Mouse (Mus musculus) layer of hippocampus, adult 9-10 months (tissue): ENCODE data around the gene Nmnat2.

Experiments
- DNase-seq: peaks from one replicate; pipeline ENCODE4 v3.0.0; 2022; ENCODE audit warnings: low spot score

Gene Nmnat2

GRCm38 (mm10) chr1:153019623-153020022, 64.8 kb downstream of the Nmnat2 start:
- no peak for DNase-seq

GRCm38 (mm10) chr1:153021034-153021638, 66.3 kb downstream of the Nmnat2 start:
- DNase-seq = no peak

- no peak for DNase-seq
These were observed 68.2 kb downstream of the Nmnat2 start for GRCm38 (mm10) chr1:153023018-153023417.

GRCm38 (mm10) chr1:153023875-153024274, 69.1 kb downstream of the Nmnat2 start:
- DNase-seq = no peak

- no peak for DNase-seq
These were observed 69.7 kb downstream of the Nmnat2 start for GRCm38 (mm10) chr1:153024453-153024852.

- no peak for DNase-seq
These were observed 76.6 kb downstream of the Nmnat2 start for GRCm38 (mm10) chr1:153031345-153031744.

- no peak for DNase-seq
These were observed 77.2 kb downstream of the Nmnat2 start for GRCm38 (mm10) chr1:153031954-153032353.

- DNase-seq = no peak
These were observed 78.5 kb downstream of the Nmnat2 start for GRCm38 (mm10) chr1:153033145-153033908.

- DNase-seq = no peak
These were observed 79.3 kb downstream of the Nmnat2 start for GRCm38 (mm10) chr1:153034064-153034463.

- DNase-seq = peak; percentile 59
These were observed 80.6 kb downstream of the Nmnat2 start for GRCm38 (mm10) chr1:153035328-153035944.

- DNase-seq = no peak
These were observed 82.9 kb downstream of the Nmnat2 start for GRCm38 (mm10) chr1:153037353-153038345.

GRCm38 (mm10) chr1:153040091-153040490, 85.3 kb downstream of the Nmnat2 start:
- peak; percentile 18 for DNase-seq

GRCm38 (mm10) chr1:153041046-153041445, 86.3 kb downstream of the Nmnat2 start:
- DNase-seq = no peak

- DNase-seq = no peak
These were observed 87.5 kb downstream of the Nmnat2 start for GRCm38 (mm10) chr1:153042318-153042717.

GRCm38 (mm10) chr1:153043332-153043731, 88.5 kb downstream of the Nmnat2 start:
- no peak for DNase-seq

- no peak for DNase-seq
These were observed 90.6 kb downstream of the Nmnat2 start for GRCm38 (mm10) chr1:153045368-153045767.

GRCm38 (mm10) chr1:153048147-153048878, 93.5 kb downstream of the Nmnat2 start:
- no peak for DNase-seq

- DNase-seq = no peak
These were observed 94.7 kb downstream of the Nmnat2 start for GRCm38 (mm10) chr1:153049451-153049850.

- DNase-seq = no peak
These were observed 96.7 kb downstream of the Nmnat2 start for GRCm38 (mm10) chr1:153051474-153051873.

GRCm38 (mm10) chr1:153053619-153054018, 98.8 kb downstream of the Nmnat2 start:
- DNase-seq = no peak

GRCm38 (mm10) chr1:153054112-153054821, 99.5 kb downstream of the Nmnat2 start:
- no peak for DNase-seq
